Mouse (Mus musculus) limb, embryonic 12.5 days (tissue): ENCODE measurements at regions not wholly inside any gene's neighbourhood (a gene's known extent, or its start where the extent isn't known, plus 50 kb on each side); places are given as distances from the start of the nearest gene placed in this dataset.

Experiments used
- ATAC-seq: fragments of 200-750 bp; cut with Nextera tagmentation; 2 replicates; pipeline ENCODE4 v1.8.0; 2017; ENCODE audit warnings: low read depth, moderate TSS enrichment; ENCODE audit not compliant: insufficient number of reproducible peaks, insufficient read depth, low FRiP score, low TSS enrichment
- H3K27ac ChIP-seq: fragments of 300-500 bp; sonication (generic); 2 replicates; pipeline ENCODE4 v1.5.1; 2016; ENCODE audit warnings: mild to moderate bottlenecking, moderate library complexity
- H3K27me3 ChIP-seq: fragments of 300-500 bp; sonication (generic); 2 replicates; pipeline ENCODE4 v1.6.1; 2016; ENCODE audit warnings: mild to moderate bottlenecking, moderate library complexity
- H3K36me3 ChIP-seq: fragments of 300-500 bp; sonication (generic); 2 replicates; pipeline ENCODE4 v1.6.1; 2016; ENCODE audit warnings: mild to moderate bottlenecking, moderate library complexity
- H3K4me1 ChIP-seq: fragments of 300-500 bp; sonication (generic); replicated peaks from 2 replicates; pipeline ENCODE4 v1.6.1; 2016
- H3K4me2 ChIP-seq: fragments of 300-500 bp; sonication (generic); 2 replicates; pipeline ENCODE4 v1.6.1; 2016; ENCODE audit warnings: mild to moderate bottlenecking, moderate library complexity
- H3K4me3 ChIP-seq: fragments of 300-500 bp; sonication (generic); replicated peaks from 2 replicates; pipeline ENCODE4 v1.5.1; 2016; ENCODE audit warnings: mild to moderate bottlenecking
- H3K9ac ChIP-seq: fragments of 300-500 bp; sonication (generic); replicated peaks from 2 replicates; pipeline ENCODE4 v1.6.1; 2016; ENCODE audit warnings: mild to moderate bottlenecking, moderate library complexity
- H3K9me3 ChIP-seq: fragments of 300-500 bp; sonication (generic); 2 replicates; pipeline ENCODE4 v1.6.1; 2016; ENCODE audit warnings: mild to moderate bottlenecking, moderate library complexity
- WGBS: fragments of 180-500 bp; shearing (Covaris S2); methylation state at CpG from one replicate; pipeline ENCODE4 v1.1.7; 2016; 5-methylcytosine and 5-hydroxymethylcytosine counted together

DNA sequence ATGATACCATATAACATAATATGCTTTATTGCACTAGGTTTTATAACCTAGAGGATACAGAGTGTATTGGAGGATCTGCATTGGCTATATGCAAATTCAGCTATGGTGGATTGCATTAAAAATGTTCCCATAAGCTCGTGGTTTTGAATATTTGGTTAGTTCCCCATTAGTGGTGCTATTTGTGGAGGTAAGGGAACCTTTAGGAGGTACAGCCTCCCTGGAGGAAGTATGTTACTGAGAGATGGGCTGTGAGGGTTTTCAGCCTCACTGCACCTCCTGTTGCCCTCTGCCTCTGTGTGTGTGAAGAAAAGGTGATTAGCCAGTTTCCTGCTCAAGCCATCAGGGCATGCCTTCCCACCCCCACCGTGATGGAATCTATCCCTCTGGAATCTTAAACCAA, 372.1 kb downstream of the Synb start:
- H3K27me3 ChIP-seq = no peaks in the 10 kb centered on the region
- H3K27ac ChIP-seq = no peak overlapping the region
- whole genome bisulfite sequencing = 35% methylated on average over 2 of the region's 2 CpGs
- H3K4me2 ChIP-seq = no peak overlapping the region
- peaks cover 15% of the 10 kb centered on the region for H3K4me1 ChIP-seq
- H3K9me3 ChIP-seq = no peaks in the 10 kb centered on the region
- no peak overlapping the region for H3K9ac ChIP-seq
- H3K36me3 ChIP-seq = no peaks in the 10 kb centered on the region
- ATAC-seq = no peak
- H3K4me3 ChIP-seq = no peak overlapping the region

DNA sequence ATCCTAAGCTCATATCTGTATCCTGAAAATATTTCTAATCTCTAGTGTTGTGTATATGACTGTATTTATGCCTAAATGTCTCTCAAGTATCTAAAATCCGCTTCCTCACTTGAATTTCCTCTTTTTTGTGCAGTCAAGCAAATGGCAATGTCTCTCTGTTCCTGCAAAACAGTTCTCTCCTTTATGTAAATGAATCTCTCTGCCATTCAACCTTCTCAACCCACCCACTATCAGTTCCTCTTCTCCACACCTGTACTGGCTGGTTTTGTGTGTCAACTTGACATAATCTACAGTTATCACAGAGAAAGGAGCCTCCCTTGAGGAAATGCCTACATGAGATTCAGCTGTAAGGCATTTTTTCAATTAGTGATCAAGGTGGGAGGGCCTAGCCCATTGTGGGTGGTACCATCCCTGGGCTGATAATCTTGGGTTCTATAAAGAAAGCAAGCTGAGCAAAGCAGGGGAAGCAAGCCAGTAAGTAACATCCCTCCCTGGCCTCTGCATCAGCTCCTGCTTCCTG, 375.5 kb downstream of the Synb start:
- H3K4me2 ChIP-seq = no peak overlapping the region
- 83% methylated on average over 1 of the region's 1 CpGs for WGBS
- no peak overlapping the region for H3K4me3 ChIP-seq
- H3K9me3 ChIP-seq = no peaks in the 10 kb centered on the region
- peaks cover 15% of the 10 kb centered on the region for H3K4me1 ChIP-seq
- no peak for ATAC-seq
- H3K27ac ChIP-seq = no peak overlapping the region
- no peaks in the 10 kb centered on the region for H3K36me3 ChIP-seq
- H3K9ac ChIP-seq = no peak overlapping the region
- H3K27me3 ChIP-seq = no peaks in the 10 kb centered on the region

DNA sequence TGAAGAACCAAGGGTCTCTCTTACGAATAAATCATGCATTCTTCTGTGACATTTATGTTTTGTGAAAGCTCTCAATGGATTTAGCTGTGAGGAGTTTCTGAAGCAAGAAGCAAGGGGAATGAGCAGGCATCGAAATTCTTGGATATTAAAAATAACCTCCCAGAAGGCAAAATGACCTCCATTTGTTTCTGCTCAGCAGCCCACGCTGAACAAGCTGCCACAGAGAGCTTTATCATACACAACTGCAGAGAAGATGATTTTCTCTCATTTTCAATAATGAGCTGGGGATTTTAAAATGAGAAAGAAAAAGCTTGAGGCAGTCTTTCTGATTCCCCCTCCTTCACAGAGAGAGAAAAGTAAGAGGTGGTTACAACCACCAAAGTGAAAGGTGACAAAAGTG, 394.2 kb downstream of the Synb start:
- no peak overlapping the region for H3K27ac ChIP-seq
- no peaks in the 10 kb centered on the region for H3K36me3 ChIP-seq
- H3K4me3 ChIP-seq = no peak overlapping the region
- H3K4me2 ChIP-seq = no peak overlapping the region
- H3K4me1 ChIP-seq = no peaks in the 10 kb centered on the region
- 84% methylated on average over 3 of the region's 3 CpGs for WGBS
- no peaks in the 10 kb centered on the region for H3K27me3 ChIP-seq
- no peak for ATAC-seq
- no peaks in the 10 kb centered on the region for H3K9me3 ChIP-seq
- no peak overlapping the region for H3K9ac ChIP-seq

DNA sequence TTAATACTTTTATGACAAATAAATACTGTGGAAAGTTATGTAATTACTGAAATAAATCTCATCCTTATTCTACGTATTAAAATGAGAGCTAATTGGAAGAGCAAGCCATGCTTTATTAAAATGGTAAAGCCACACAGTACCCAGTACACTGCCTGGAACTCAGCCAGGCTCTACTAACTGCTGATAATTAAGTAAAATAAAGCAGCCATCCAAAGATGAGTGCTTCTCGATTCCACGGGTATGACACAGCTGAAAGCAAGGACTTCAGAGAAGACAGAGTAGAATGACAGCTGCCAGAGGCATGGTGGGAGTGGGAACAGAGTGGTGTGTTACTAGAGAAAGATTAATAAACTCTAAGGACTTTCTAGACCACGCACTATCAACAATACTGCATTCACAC, 416.9 kb downstream of the Synb start:
- Histone ChIP-seq H3K4me3 (no peak overlapping the region), H3K9ac (no peak overlapping the region), H3K9me3 (no peaks in the 10 kb centered on the region), H3K36me3 (no peaks in the 10 kb centered on the region), H3K4me1 (no peaks in the 10 kb centered on the region), H3K27ac (no peak overlapping the region), H3K27me3 (no peaks in the 10 kb centered on the region), H3K4me2 (no peak overlapping the region)
- ATAC-seq = no peak
- 84% methylated on average over 4 of the region's 4 CpGs for WGBS

DNA sequence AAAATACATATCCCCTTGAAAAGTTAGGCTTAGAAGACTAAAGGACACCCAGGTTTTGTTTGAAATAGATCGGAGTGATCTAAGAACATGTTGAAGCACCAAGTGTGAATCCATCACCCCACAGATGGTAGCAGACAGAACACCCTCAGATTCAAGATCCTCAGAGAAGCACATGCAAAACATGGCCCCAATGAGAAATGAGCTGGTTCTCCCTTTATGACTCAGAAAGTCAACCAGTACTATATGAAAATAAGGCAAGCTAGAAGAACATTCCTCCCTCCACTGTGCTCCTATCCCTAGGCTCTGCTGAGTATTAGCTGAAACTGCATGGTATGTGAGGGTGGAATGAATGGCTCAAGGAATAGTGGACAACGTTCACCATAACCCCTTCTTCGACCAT, 433.0 kb downstream of the Synb start:
- Histone ChIP-seq H3K27me3 (no peaks in the 10 kb centered on the region), H3K4me3 (no peak overlapping the region), H3K9me3 (peaks cover 4% of the 10 kb centered on the region; the same call in 1 of the 2 replicates), H3K9ac (no peak overlapping the region), H3K4me1 (no peaks in the 10 kb centered on the region), H3K4me2 (no peak overlapping the region), H3K36me3 (no peaks in the 10 kb centered on the region), H3K27ac (no peak overlapping the region)
- WGBS = 91% methylated on average over 3 of the region's 3 CpGs
- no peak for ATAC-seq

DNA sequence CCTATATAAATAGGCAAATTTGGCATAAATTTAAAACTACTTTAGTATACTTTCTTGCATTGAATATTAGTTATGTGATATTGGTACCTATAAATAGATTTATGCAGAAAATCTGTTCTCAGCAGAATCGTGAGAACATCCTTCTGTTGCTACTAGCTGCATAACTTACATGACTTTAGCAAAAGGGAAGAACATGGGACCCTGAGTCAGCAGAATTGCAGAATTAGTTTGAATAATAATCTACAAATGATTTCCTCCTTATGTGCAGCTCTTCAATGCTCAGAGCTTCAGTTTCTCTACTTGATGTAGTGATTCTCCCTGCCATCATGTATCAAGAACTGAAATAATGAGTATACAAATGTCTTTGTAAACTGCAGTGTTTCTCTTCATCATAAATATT, 436.2 kb downstream of the Synb start:
- H3K27ac ChIP-seq = no peak overlapping the region
- no peak overlapping the region for H3K9ac ChIP-seq
- no peaks in the 10 kb centered on the region for H3K27me3 ChIP-seq
- no peak overlapping the region for H3K4me3 ChIP-seq
- 82% methylated on average over 1 of the region's 1 CpGs for WGBS
- H3K9me3 ChIP-seq = peaks cover 4% of the 10 kb centered on the region; the same call in 1 of the 2 replicates
- ATAC-seq = no peak
- no peaks in the 10 kb centered on the region for H3K4me1 ChIP-seq
- no peaks in the 10 kb centered on the region for H3K36me3 ChIP-seq
- H3K4me2 ChIP-seq = no peak overlapping the region

DNA sequence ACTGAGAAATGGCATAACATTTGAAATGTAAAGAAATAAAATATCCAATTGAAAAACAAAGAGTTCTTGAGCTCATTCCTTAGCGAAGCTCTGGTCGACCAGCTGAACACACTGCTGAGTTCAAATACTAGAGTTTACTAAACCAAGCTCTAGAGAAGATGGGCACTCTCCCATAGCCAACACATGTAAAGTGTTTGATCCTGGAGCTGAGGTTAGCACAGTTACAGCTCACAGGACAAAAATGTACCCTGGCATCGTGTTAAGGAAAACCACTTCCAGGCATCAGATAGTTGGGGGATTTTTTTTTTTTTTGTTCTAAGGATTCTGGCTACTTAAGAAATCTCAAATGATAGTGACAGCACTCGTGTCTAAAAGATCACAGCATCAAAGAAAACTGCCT, 445.6 kb downstream of the Synb start:
- Histone ChIP-seq H3K4me1 (no peaks in the 10 kb centered on the region), H3K27me3 (no peaks in the 10 kb centered on the region), H3K4me3 (no peak overlapping the region), H3K36me3 (no peaks in the 10 kb centered on the region), H3K9me3 (no peaks in the 10 kb centered on the region), H3K9ac (no peak overlapping the region), H3K4me2 (no peak overlapping the region), H3K27ac (no peak overlapping the region)
- ATAC-seq = no peak
- WGBS = 78% methylated on average over 4 of the region's 4 CpGs

DNA sequence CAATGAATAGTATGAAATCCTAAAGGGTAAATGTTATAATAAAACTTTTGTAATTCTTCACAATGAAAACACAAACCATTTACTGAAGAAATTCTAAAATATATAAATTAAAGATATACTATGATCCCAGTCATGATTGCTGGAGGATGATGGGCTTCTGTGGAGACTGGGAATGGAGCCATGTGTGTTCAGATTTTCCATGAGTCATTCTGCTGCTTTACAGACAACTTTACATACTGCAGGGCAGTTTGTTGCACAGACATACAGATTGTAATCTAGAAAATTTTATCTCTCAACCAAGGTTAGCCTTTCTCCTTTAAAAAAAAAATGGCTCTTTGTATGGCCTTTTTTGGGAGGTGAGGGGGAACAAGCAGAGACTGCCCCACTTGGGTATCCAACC, 446.5 kb downstream of the Synb start:
- H3K4me2 ChIP-seq = no peak overlapping the region
- H3K9ac ChIP-seq = no peak overlapping the region
- no peak overlapping the region for H3K27ac ChIP-seq
- H3K4me1 ChIP-seq = no peaks in the 10 kb centered on the region
- H3K36me3 ChIP-seq = no peaks in the 10 kb centered on the region
- no peak overlapping the region for H3K4me3 ChIP-seq
- no peaks in the 10 kb centered on the region for H3K27me3 ChIP-seq
- ATAC-seq = no peak
- H3K9me3 ChIP-seq = no peaks in the 10 kb centered on the region

DNA sequence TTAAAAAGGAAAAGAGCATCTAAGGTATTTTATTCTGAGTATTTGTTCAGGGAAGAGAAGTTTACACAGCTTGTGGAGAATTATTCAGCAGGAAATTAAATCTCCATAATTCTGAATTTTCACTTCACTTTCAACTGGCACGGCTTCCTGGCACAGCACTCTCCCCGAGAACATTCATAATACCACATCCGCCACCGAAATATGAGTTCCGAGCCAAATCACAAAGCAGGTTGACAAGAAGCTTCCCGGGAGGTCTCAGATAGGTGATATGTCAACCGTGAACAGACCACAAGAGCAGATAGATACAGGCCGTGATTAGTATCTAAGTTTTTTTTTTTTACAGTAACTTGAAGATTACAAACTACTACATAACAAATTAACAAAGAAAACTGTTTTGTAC, 473.9 kb downstream of the Synb start:
- Histone ChIP-seq H3K9ac (no peak overlapping the region), H3K36me3 (no peaks in the 10 kb centered on the region), H3K27me3 (no peaks in the 10 kb centered on the region), H3K4me1 (no peaks in the 10 kb centered on the region), H3K4me2 (no peak overlapping the region), H3K27ac (no peak overlapping the region), H3K9me3 (no peaks in the 10 kb centered on the region), H3K4me3 (no peak overlapping the region)
- no peak for ATAC-seq
- 88% methylated on average over 8 of the region's 8 CpGs for WGBS

DNA sequence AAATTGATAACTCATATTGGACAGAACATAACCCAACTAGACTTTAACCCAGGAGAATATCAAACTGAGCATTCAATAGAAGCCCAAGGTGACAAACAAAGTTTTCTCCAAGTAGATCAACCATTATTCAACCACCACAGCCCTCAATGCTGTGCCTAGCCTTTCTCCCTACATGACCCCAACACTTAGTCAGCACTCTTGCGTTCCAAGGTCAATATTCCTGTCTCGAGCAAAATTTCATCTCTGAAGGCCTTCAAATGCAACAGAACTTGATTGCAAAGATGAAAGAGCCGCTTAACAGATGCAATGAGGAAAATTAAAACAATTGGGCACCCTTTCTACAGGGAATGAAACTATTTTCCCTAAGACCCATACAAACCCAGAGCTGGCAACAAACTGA, 485.1 kb downstream of the Synb start:
- no peaks in the 10 kb centered on the region for H3K27me3 ChIP-seq
- 92% methylated on average over 3 of the region's 3 CpGs for WGBS
- no peaks in the 10 kb centered on the region for H3K9me3 ChIP-seq
- no peaks in the 10 kb centered on the region for H3K36me3 ChIP-seq
- no peak overlapping the region for H3K9ac ChIP-seq
- H3K4me3 ChIP-seq = no peak overlapping the region
- ATAC-seq = no peak
- no peak overlapping the region for H3K27ac ChIP-seq
- H3K4me1 ChIP-seq = no peaks in the 10 kb centered on the region
- H3K4me2 ChIP-seq = no peak overlapping the region

DNA sequence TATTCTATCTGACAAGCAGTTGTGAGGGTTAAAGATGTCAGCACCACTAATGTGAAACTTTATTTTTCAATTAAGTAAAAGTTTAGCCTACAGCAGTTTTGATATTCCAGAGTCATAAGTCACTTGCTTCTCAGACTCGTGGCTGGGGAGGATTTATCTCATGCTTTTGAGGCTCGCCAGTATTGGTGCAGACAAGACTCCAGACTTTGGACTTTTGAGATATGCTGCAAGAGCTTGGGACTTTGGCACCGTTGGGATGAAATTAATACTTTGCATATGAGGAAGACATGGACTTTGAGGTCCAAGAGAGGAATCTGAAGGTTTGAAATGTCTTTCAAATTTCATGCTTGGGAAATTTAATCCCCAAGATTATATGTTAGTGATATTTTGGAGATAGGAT, 486.2 kb downstream of the Synb start:
- H3K4me3 ChIP-seq = no peak overlapping the region
- ATAC-seq = no peak
- no peaks in the 10 kb centered on the region for H3K4me1 ChIP-seq
- H3K27me3 ChIP-seq = no peaks in the 10 kb centered on the region
- no peak overlapping the region for H3K4me2 ChIP-seq
- 80% methylated on average over 3 of the region's 3 CpGs for WGBS
- no peak overlapping the region for H3K27ac ChIP-seq
- no peak overlapping the region for H3K9ac ChIP-seq
- H3K36me3 ChIP-seq = no peaks in the 10 kb centered on the region
- no peaks in the 10 kb centered on the region for H3K9me3 ChIP-seq

DNA sequence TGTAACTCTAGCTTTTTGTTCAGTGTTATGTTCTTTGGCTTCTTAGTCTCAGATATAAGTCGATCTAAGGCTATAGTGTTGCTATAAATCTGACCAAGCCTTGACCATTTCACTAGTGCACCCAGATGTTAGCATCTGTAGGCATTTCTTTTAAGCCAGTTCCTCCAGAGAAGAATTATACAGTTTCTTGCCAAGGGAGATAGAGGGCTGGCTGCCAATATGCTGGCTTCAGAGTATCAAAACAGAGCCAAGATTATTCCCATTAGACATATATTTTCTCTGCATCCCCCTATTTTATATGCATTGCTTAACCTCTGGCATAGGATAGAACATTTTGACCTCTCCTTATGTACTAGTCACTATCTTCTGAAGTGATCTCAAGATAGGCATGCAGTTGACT, 487.5 kb downstream of the Synb start:
- Histone ChIP-seq H3K4me3 (no peak overlapping the region), H3K4me2 (no peak overlapping the region), H3K36me3 (no peaks in the 10 kb centered on the region), H3K27me3 (no peaks in the 10 kb centered on the region), H3K9ac (no peak overlapping the region), H3K4me1 (no peaks in the 10 kb centered on the region), H3K9me3 (no peaks in the 10 kb centered on the region), H3K27ac (no peak overlapping the region)
- WGBS = 88% methylated on average over 1 of the region's 1 CpGs
- no peak for ATAC-seq
